Mouse (Mus musculus) ES-Bruce4 (cell line): ENCODE data around the gene Tubb3.

Source experiments
- CTCF ChIP-seq: IDR thresholded peaks from one replicate; pipeline ENCODE4 v1.8.1; 2011; ENCODE audit warnings: low read depth, low read length
- POLR2A ChIP-seq: IDR thresholded peaks from one replicate; pipeline ENCODE4 v1.8.1; 2011; ENCODE audit warnings: low read length; ENCODE audit not compliant: insufficient read depth

DNA sequence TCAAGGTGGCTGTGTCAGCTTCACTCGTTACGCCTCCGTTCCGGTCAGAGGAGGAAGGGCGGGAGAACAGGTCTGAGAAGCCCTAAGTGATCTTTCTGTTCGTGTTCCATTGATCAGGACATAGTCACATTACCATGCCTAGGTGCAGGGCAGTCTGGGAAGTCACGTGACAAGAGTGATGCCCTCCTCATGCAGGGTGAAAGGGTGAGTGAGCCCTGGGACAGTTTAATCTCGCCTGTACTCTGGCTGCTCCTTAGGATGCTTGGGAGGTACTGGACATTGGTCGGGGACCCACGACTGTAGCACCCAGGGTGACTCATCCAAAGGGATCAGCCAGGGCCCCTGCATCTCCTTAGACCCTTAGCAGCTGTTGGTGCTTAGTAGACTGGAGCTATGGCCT, 34.8 kb downstream of the Tubb3 start:
- no peak for TF ChIP-seq CTCF
- no peak for TF ChIP-seq POLR2A
